Mouse (Mus musculus): ENCODE results near the gene Nmnat1.
"Not testable (repeated sequence)": the region's sequence is repeated elsewhere in the genome, so short reads cannot be mapped to it uniquely, and the experiment has no call there.

The Nmnat1 gene

GRCm38 (mm10) chr4:149489415-149490240 lies 4.6 kb upstream of the Nmnat1 start:
- DNase-seq (ENCODE audit: low spot score in 2 of 2): no peak

- no peak for DNase-seq (ENCODE audit: low spot score in 2 of 2)
Observed at GRCm38 (mm10) chr4:149487729-149488128, 2.7 kb upstream of the Nmnat1 start.

DNA sequence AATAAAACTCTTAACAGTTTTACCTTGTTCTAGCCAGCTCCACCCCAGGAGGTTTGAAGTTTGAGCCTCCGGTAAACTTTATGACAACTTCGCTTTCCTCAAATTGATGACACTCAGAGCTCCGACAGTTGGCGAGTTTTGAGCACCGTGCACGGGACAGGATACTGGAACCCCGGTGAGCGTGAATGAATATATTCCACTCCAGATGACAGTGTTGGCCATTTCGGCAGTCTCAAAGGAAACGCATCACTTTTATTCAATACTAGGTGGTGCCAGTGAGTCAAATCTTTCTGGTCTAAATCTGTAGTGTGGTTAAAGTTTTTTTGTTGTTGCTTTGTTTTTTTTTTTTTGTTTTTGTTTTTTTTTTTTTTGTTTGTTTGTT lies 814 bp upstream of the Nmnat1 start:
- no peak for DNase-seq (ENCODE audit: low spot score in 2 of 2)

- no peak for DNase-seq (ENCODE audit: low spot score in 2 of 2)
Observed at GRCm38 (mm10) chr4:149484566-149484965, 436 bp downstream of the Nmnat1 start.

DNA sequence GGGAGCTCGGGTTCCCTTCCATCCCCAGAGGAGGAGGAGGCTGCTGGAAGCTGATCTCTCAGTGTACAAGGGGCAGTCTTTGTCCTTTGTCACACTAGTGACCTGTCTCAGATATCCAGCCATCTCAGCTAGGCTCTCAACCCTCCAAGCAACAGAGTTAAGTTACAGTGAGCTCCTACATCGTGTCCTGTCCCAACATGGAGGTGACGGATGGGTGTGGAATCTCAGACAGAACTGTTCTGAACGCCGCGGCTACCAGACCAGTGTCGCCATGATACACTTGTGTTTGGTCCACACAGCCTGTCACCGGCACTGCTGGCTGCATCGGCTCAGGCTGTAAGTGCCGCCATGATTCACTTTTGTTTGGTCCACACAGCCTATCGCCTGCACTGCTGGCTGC lies 7.9 kb downstream of the Nmnat1 start, which contains the start of gene Tmem274:
Tmem274 (plus strand) TSS at position 301 of the 400 bp plus-strand sequence.
- DNase-seq (ENCODE audit: low spot score in 2 of 2): no peak

DNA sequence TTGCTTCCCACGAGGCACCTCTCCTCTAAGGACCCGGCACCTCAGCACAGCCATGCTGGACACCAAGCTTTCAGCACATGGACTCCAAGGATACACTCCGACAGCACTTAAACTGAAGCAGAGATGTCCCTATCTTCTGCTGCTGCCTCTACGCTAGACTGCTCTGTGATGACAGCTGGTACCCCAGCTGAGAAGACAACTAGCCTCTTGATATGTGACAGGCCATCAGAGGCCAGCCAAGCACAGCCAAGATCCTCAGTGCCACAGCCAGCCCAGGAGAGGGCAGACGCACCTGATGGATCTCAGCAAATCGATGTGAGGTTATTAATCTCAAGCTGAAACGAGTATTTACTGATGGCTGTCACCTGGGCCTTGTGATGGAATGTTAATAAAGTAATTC lies 9.9 kb downstream of the Nmnat1 start:
- no peak for DNase-seq (ENCODE audit: low spot score in 2 of 2)

- DNase-seq (ENCODE audit: low spot score in 2 of 2): no peak
Observed at GRCm38 (mm10) chr4:149469557-149469956, 15.4 kb downstream of the Nmnat1 start.

GRCm38 (mm10) chr4:149463435-149463950 lies 21.5 kb downstream of the Nmnat1 start:
- no peak for DNase-seq (ENCODE audit: low spot score in 2 of 2)

DNA sequence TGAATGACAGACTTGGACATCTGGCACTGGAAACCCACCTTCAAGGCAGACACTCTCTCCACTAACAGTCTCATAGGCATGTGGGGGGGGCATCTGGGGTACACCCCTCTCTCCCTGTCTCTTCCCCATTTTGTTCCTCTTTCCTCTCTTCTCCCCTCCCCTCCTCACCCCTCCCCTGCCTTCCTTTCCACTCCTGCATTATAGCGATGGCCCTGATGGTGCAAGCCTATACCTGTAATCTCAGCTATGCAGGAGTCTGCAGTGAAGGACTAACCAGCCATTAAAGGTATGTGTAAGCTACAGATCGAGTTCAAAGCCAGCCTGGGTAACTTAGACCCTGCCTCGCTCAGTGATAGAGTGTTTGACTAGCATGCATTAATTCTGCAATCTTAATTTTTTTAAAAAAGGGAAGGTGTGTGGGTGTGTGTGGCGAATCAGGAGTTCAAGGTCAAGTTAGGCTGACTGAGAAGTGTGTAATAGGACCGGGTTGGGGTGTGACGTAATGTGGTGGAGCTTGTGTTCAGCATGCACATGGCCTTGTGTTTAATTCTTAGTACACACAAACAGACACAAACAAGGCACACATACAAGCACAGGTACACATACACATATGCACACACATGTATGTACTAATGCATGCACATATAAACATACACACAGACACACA lies 22.6 kb downstream of the Nmnat1 start:
- no peak for DNase-seq (ENCODE audit: low spot score in 2 of 2)

DNA sequence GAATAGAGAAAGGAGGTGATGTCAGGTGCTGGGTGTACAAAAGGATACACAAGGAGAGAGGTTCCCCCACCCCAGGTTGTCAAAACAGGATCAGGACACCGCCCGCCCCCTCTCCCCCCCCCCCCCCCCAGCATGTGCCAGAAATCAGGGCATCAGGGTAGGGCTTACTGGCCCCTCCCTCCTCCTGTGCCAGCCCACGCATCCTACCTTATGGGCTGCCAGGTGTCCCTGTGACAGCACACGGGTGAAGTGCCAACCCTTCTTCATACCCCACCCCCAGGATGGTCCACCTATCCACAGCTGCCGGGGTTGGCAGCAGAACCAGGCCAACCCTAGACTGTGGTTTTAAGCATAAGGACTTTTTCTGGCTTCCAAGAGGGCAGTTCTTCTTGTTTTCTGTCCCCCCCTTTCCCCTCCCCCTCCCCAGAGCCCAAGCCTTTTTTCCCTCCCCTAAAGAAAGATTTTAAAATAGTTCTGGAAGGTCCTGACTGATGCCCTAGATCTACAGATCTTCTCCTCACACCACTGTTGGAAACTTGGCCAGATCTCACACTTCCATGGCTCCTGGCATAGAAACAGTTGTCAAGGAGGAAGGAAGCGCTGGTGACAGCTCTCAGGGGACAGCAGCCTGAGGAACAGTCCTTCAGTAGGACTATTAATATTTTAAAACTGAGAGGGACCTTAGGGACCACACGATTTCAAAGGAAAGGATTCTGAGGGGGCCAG lies 23.3 kb downstream of the Nmnat1 start:
- DNase-seq (ENCODE audit: low spot score in 2 of 2): no peak

DNA sequence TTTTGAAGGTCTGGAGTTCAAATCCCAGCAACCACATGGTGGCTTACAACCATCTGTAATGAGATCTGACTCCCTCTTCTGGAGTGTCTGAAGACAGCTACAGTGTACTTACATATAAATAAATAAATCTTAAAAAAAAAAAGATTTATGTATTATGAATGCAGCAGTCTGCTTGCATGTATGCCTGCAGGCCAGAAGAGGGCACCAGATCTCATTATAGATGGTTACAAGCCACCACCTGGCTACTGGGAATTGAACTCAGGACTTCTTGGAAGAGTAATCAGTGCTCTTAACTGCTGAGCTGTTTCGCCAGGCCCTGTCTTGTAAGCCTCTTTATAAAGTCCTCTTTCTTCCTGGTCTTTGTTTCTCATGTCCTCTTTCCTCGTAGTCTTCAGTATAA lies 24.5 kb downstream of the Nmnat1 start:
- not testable (repeated sequence) for DNase-seq (ENCODE audit: low spot score in 2 of 2)

- DNase-seq (ENCODE audit: low spot score in 2 of 2): no peak
Observed at GRCm38 (mm10) chr4:149459425-149459824, 25.6 kb downstream of the Nmnat1 start.

- DNase-seq (ENCODE audit: low spot score in 2 of 2): no peak
Observed at GRCm38 (mm10) chr4:149458526-149458925, 26.5 kb downstream of the Nmnat1 start.

GRCm38 (mm10) chr4:149457831-149458430 lies 27.1 kb downstream of the Nmnat1 start:
- no peak for DNase-seq (ENCODE audit: low spot score in 2 of 2)

DNA sequence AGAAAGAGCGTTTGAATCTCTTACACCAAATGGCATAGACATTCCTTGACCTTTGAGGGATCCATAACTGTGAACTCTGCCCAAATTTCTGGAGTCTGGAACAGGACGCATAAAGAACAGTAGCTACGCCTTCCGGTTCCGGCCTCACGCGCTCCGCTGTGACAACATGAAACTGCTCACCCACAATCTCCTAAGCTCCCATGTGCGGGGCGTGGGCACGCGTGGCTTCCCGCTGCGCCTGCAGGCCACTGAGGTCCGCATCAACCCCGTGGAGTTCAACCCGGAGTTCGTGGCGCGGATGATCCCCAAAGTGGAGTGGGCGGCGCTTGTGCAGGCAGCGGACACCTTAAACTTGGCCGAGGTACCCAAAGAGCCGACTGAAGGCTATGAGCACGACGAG lies 27.8 kb downstream of the Nmnat1 start:
- DNase-seq (ENCODE audit: low spot score in 2 of 2): not testable (repeated sequence)

- DNase-seq (ENCODE audit: low spot score in 2 of 2): no peak
Observed at GRCm38 (mm10) chr4:149454879-149455278, 30.1 kb downstream of the Nmnat1 start, which contains the start of gene Rbp7. Rbp7 (minus strand) TSS chr4:149454978.

DNA sequence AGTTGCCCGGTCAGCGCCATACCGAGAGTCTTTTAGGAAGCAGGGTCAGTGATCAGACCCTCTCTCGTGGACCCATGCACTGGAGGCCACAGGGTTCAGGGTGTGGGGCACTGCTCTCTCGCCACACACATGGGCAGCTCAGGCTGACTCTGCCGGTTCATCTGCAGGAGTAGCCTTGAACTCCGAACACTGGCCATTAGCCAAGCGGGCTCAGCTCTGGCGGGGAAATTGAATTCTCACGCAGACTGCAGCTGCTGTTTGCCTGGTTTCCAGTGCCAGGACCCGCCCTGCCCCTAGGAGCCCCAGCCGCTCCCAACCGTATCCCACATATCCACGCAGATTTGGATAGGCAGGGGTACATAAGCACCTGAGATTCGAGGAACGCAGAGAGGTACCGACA lies 30.7 kb downstream of the Nmnat1 start:
- DNase-seq (ENCODE audit: low spot score in 2 of 2): no peak

GRCm38 (mm10) chr4:149453656-149454055 lies 31.3 kb downstream of the Nmnat1 start:
- no peak for DNase-seq (ENCODE audit: low spot score in 2 of 2)

- no peak for DNase-seq (ENCODE audit: low spot score in 2 of 2)
Observed at GRCm38 (mm10) chr4:149450636-149451035, 34.4 kb downstream of the Nmnat1 start.

GRCm38 (mm10) chr4:149446309-149446708 lies 38.7 kb downstream of the Nmnat1 start:
- no peak for DNase-seq (ENCODE audit: low spot score in 2 of 2)

DNA sequence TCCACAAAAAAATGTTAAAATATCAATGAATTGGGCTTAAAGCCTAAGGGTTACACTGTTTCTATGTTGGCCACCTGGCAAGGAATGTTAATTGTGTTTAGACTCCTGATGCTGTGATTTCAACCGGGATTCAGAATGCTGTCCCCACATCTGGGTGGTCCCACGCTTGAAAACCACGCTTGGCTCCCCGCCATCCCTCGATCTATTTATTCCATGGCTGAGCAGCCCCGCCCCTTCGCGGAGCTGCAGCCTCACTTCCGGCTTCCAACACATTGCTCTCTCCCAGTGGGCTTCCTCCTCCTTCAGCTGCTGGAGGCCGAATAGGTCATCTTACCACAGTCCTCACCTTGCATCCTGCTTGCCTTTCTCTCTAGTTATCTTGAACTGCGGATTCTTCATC lies 39.1 kb downstream of the Nmnat1 start:
- no peak for DNase-seq (ENCODE audit: low spot score in 2 of 2)
